Mouse (Mus musculus) adrenal gland, postnatal 36 days (tissue): ENCODE data around the gene Pam. TPM values are rescaled to one million over a fixed set of nuclear protein-coding genes. Genes with fewer than 3 reads are reported as not detected.

Experiments
- DNase-seq, 2 experiments: peaks; one replicate each; pipeline ENCODE4 v3.0.0; 2021; ENCODE audit warnings: mixed read lengths in 1 of 2
- long read RNA-seq, 2 experiments: library from polyadenylated mRNA; stranded (forward); transcript quantifications; one replicate each; pipeline ENCODE4 v2.0.0; 2021; ENCODE audit warnings: borderline sequencing depth in 2 of 2
- total RNA-seq, 2 experiments: library from RNA; stranded (reverse); gene quantifications; 2 replicates each; pipeline ENCODE4 v1.2.3; 2021

The Pam gene
- 100 to 1,000 TPM; 379 to 391 TPM for total RNA-seq
- long read RNA-seq, experiment 1, full-length matches to known transcripts = 41 of 172 reads
- long read RNA-seq, experiment 1, partial matches to known transcripts = 73 of 172 reads
- long read RNA-seq, experiment 1, other reads (novel, unspliced or antisense) = 58 of 172 reads
- long read RNA-seq, experiment 2, full-length matches to known transcripts = 13 of 37 reads
- long read RNA-seq, experiment 2, partial matches to known transcripts = 9 of 37 reads
- long read RNA-seq, experiment 2, other reads (novel, unspliced or antisense) = 15 of 37 reads

GRCm38 (mm10) chr1:98095246-98095990 lies at the start of gene Pam:
Gene Pam, minus strand, starts transcription at chr1:98095646.
- DNase-seq = peak; percentile 95 to 97

GRCm38 (mm10) chr1:98144845-98145244 lies 49.4 kb upstream of the Pam start:
- no peak for DNase-seq

- DNase-seq = no peak
These were observed 35.8 kb upstream of the Pam start for GRCm38 (mm10) chr1:98131244-98131643.

GRCm38 (mm10) chr1:98129561-98130347 lies 34.3 kb upstream of the Pam start:
- no peak for DNase-seq

GRCm38 (mm10) chr1:98129111-98129510 lies 33.7 kb upstream of the Pam start:
- DNase-seq = no peak

- DNase-seq = no peak
These were observed 33.1 kb upstream of the Pam start for GRCm38 (mm10) chr1:98128338-98129096.

GRCm38 (mm10) chr1:98126268-98126667 lies 30.8 kb upstream of the Pam start:
- no peak for DNase-seq

GRCm38 (mm10) chr1:98124727-98125126 lies 29.3 kb upstream of the Pam start:
- no peak for DNase-seq

GRCm38 (mm10) chr1:98119595-98119994 lies 24.1 kb upstream of the Pam start:
- DNase-seq = no peak

- DNase-seq = no peak
These were observed 12.2 kb upstream of the Pam start for GRCm38 (mm10) chr1:98107599-98107998.

GRCm38 (mm10) chr1:98099441-98099840 lies 4.0 kb upstream of the Pam start:
- no peak for DNase-seq

- no peak for DNase-seq
These were observed 2.7 kb upstream of the Pam start for GRCm38 (mm10) chr1:98097957-98098729.

- no peak for DNase-seq
These were observed 1.0 kb upstream of the Pam start for GRCm38 (mm10) chr1:98096396-98096935.

- no peak for DNase-seq
These were observed 515 bp upstream of the Pam start for GRCm38 (mm10) chr1:98095991-98096330.

- peak; percentile 63 for DNase-seq
These were observed 618 bp downstream of the Pam start for GRCm38 (mm10) chr1:98094811-98095245.

- DNase-seq = no peak
These were observed 6.0 kb downstream of the Pam start for GRCm38 (mm10) chr1:98089336-98089975.

GRCm38 (mm10) chr1:98086456-98086855 lies 9.0 kb downstream of the Pam start:
- no peak for DNase-seq

GRCm38 (mm10) chr1:98084596-98085274 lies 10.7 kb downstream of the Pam start:
- DNase-seq = no peak

- DNase-seq = no peak
These were observed 11.9 kb downstream of the Pam start for GRCm38 (mm10) chr1:98083508-98083907.

GRCm38 (mm10) chr1:98082988-98083387 lies 12.5 kb downstream of the Pam start:
- DNase-seq = no peak
